Mouse (Mus musculus) embryo, embryonic 10.5 days (tissue): Measurements from ENCODE around the gene Ilf3.

ENCODE experiments used
- DNase-seq: peaks from one replicate; pipeline ENCODE4 v3.0.0-alpha.2; 2015; ENCODE audit warnings: low spot score

Gene Ilf3

DNA sequence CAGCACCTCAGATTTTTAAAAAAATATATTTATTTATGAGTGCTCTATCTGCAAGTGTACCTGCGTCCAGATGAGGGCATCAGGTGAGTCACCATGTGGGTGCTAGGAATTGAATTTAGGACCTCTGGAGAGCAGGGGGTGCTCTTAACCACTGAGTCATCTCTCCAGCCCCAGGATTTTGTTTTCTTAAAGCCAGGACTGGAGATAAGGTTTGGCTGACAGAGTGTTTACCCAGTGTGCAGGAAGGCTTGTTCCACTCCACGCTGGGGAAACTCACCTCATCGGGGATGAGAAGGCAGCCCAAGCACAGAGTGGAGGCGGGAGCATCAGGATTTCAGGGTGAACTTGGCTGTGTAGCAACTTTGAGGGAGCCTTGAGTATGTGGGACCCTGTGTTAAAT is 27.3 kb upstream of the Ilf3 start:
- DNase-seq: no peak

GRCm38 (mm10) chr9:21346627-21347365 is 20.9 kb upstream of the Ilf3 start:
- DNase-seq: no peak

GRCm38 (mm10) chr9:21348152-21348551 is 19.5 kb upstream of the Ilf3 start:
- no peak for DNase-seq

DNA sequence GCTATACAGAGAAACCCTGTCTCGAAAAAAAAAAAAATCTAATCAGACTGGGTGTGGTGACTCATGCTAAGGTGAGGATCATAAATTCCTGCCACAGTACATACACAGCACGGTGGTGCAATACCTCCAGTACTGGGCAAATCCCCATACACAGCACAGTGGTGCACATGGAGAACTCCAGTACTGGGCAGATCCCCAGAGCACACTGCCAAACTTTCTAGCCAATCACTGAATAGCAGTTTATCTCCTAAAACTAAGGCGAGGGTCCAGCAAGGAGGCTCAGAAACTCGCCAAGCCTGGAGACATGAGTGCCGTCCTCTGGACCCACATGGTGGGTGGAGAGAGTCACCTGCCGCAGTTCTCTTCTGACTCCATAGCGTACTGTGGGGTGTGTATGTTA is 16.5 kb upstream of the Ilf3 start:
- no peak for DNase-seq

DNA sequence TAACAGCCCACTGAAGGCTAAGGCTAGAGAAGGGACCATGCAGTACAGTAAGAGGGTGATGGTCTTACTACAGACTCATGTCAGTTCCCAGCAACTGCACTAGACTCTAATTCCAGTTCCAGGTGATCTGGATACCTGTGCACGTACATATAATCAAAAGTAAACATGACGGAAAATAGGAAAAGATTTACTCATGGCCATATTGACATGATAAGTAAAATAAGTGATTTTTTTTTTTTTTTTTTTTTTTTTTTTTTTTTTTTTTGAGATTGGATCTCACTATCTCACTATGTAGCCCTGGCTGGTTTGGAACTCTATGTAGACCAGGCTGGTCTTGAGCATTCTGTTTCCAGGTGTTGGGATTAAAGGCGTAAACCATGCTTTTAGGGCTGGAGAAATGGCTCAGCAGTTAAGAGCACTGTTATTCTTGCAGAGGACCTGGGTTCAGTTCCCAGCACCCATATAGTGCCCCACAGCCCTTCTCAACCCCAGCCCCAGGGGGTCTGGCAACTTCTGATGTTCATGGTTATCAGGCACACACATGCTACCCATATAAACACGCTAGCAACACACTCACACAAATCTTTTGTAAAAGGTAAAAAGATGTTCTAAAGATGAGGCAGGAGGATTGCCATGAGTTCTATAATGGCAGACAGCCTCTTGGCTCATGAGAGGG is 15.8 kb upstream of the Ilf3 start:
- DNase-seq: no peak

- no peak for DNase-seq
Observed at GRCm38 (mm10) chr9:21352463-21353372, 15.0 kb upstream of the Ilf3 start.

- peak; percentile 22 for DNase-seq
Observed at GRCm38 (mm10) chr9:21353373-21353686, 14.3 kb upstream of the Ilf3 start.

- DNase-seq: no peak
Observed at GRCm38 (mm10) chr9:21354796-21355195, 12.9 kb upstream of the Ilf3 start.

- DNase-seq: peak; percentile 90
Observed at GRCm38 (mm10) chr9:21356981-21357718, 10.5 kb upstream of the Ilf3 start.

GRCm38 (mm10) chr9:21366541-21367220 is 990 bp upstream of the Ilf3 start:
- DNase-seq: peak; percentile 75

- DNase-seq: peak; percentile 85
Observed at GRCm38 (mm10) chr9:21368131-21368584, 487 bp downstream of the Ilf3 start.

DNA sequence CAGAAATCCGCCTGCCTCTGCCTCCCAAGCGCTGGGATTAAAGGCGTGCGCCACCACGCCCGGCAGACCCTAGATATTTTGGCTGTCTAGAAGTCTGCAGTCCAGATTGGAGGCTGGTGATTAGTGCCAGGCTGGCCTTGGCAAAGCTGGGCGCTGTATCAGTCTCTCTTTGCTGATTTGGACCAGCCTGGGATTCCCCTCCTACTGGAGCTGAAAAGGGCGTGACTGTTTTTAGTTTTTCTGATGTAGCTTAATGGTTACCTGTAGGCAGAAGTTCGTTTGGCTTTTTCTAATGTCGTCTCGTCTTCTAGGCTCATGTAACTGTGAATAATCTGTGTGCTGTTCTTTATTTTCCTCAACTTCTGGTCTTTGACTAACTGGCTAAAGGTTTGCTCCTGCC is 1.4 kb downstream of the Ilf3 start:
- no peak for DNase-seq

- DNase-seq: no peak
Observed at GRCm38 (mm10) chr9:21370876-21371275, 3.2 kb downstream of the Ilf3 start.

DNA sequence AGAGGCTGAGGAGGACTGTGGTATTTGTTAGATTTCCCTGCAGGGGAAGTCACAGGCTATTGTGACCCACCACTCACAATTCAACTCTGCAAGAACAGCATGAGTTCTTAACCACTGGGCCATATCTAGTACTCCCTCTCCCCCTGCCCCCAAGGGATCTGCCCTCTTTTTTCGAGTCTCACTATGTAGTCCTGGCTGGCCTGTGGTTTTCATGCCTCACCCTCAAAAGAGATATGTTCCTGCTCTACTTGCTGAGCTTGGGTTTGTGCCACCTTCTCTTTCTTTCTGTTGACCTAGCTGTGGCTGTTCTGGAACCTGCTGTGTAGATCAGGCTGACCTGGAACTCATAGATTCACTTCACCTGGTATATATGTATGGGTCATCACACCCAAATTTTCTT is 4.8 kb downstream of the Ilf3 start:
- no peak for DNase-seq

DNA sequence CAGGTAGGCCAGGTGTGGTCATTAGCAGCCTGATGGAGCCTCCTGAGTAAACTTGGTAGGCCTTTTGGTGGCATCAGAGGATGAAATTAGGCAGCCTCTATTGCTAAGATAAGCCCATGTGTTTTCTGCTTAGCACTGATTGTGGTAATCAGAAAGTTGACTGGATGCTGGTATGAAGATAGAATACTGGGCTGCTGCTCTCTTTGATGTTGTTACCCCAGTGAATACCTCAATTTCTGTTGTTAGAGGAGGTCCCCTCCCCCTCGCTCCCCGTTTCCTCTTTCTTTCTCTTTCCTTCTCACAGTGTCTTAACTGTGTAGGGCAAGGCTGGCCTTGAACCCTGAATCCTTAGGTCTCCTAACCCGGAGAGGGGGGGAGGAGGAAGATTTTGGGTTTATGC is 11.5 kb downstream of the Ilf3 start:
- no peak for DNase-seq

DNA sequence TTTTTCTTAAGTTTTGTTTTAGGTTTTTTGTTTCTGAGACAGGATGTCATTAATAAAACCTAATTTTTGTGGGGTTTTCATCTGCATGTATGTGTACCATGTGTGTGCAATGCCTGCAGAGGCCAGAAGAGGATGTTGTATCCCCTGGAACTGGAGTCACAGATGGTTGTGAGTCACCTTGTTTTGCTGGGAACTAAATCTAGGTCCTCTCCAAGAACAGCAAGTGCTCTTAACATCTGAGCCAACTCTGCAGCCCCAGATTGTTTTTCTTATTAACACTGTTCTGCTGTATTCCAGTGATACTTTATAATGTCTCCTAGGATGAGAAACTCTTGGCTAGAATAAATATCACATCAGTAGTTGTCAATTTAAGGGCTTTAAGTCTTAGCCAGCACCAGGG is 13.2 kb downstream of the Ilf3 start:
- DNase-seq: no peak

- no peak for DNase-seq
Observed at GRCm38 (mm10) chr9:21383966-21384365, 16.3 kb downstream of the Ilf3 start.

- no peak for DNase-seq
Observed at GRCm38 (mm10) chr9:21392646-21393175, 25.0 kb downstream of the Ilf3 start.

- no peak for DNase-seq
Observed at GRCm38 (mm10) chr9:21395692-21396091, 28.0 kb downstream of the Ilf3 start.

DNA sequence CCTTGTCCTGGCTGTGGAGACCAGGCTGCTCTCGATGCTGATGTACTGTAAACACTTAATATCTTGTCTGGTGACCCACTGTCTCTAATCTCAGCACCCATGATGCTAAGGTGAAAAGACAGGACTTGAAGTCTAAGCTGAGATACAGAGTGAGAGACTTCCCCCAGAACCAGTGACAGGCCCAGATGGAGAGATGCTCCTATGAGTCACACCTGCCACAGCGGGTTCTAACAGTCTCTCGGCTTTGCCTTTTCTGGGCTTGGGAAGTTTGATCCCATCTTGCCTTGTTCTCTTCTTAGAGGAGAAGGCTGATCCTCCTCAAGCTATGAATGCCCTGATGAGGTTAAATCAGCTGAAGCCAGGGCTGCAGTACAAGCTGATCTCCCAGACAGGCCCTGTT is 29.5 kb downstream of the Ilf3 start:
- DNase-seq: no peak

DNA sequence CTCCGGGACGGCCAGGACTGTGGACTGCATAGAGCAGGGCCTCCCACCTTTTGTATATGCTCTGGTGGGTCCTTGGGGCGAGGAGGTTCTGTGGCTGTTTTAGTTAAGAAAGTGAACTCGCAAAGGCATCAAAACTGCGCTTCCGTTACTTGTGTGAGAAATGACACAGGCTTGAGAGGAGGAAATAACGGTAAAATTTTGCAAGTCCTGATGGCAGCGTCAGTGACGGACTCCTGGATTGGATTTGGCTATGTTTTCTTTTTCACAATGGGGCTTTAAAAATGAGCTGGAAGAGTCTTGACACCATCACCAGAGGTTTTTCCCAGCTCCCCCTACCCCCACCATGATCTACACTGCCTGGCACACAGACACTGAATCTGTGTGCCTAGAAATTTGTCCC is 33.4 kb downstream of the Ilf3 start:
- DNase-seq: no peak
